Mouse (Mus musculus) ES-E14 (cell line): Measurements from ENCODE around the gene Stat5a.

ENCODE experiments used
- CHD2 ChIP-seq: IDR thresholded peaks from 2 replicates; pipeline ENCODE4 v1.6.1; 2014; ENCODE audit warnings: mild to moderate bottlenecking, low read depth, low read length, inconsistent platforms
- HCFC1 ChIP-seq: IDR thresholded peaks from 2 replicates; pipeline ENCODE4 v1.6.1; 2012; ENCODE audit warnings: low read length, inconsistent platforms, borderline replicate concordance; ENCODE audit not compliant: insufficient read depth
- MAFK ChIP-seq: IDR thresholded peaks from 2 replicates; pipeline ENCODE4 v1.6.1; 2014; ENCODE audit warnings: mild to moderate bottlenecking, low read depth, low read length, inconsistent platforms; ENCODE audit not compliant: insufficient read depth
- ZC3H11A ChIP-seq: IDR thresholded peaks from 2 replicates; pipeline ENCODE4 v1.6.1; 2012; ENCODE audit warnings: low read depth, mild to moderate bottlenecking, inconsistent platforms, low read length, borderline replicate concordance
- ZNF384 ChIP-seq: IDR thresholded peaks from 2 replicates; pipeline ENCODE4 v1.6.1; 2012; ENCODE audit warnings: low read depth, low read length, inconsistent platforms

- TF ChIP-seq ZNF384 (no peak), MAFK (no peak), CHD2 (no peak), HCFC1 (no peak), ZC3H11A (no peak)
These were observed 1.2 kb upstream of the Stat5a start for GRCm38 (mm10) chr11:100857960-100858359.
